Mouse (Mus musculus): ENCODE data around the gene Gm49369. TPM values are rescaled to one million over a fixed set of nuclear protein-coding genes. Genes with fewer than 3 reads are reported as not detected.
"Not testable (repeated sequence)": the region's sequence is repeated elsewhere in the genome, so short reads cannot be mapped to it uniquely, and the experiment has no call there.

The Gm49369 gene
- polyA plus RNA-seq, 2 experiments from 2014 or later = not detected

GRCm38 (mm10) chr7:142323396-142324117 lies 58.9 kb downstream of the Gm49369 start:
- ATAC-seq = no peak

DNA sequence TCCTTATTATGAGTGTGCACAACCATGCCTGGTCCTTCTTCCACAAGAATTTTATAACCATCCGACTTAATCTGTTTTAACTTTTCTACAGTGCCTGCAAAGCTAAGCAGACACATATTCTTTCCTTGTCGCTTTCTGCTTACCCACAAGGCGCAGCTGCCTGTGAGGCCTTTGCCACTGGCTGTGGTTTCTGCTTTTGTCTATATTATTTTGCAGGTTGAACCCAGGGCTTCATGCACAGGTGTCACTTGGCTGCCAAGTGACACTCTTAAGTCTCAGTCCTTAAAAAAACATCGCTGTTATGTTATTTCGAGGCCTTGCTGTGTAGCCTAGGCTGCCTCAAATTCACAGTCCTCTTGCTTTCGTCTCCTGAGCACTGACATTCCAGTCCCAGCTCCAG lies 59.8 kb downstream of the Gm49369 start:
- ATAC-seq = no peak

DNA sequence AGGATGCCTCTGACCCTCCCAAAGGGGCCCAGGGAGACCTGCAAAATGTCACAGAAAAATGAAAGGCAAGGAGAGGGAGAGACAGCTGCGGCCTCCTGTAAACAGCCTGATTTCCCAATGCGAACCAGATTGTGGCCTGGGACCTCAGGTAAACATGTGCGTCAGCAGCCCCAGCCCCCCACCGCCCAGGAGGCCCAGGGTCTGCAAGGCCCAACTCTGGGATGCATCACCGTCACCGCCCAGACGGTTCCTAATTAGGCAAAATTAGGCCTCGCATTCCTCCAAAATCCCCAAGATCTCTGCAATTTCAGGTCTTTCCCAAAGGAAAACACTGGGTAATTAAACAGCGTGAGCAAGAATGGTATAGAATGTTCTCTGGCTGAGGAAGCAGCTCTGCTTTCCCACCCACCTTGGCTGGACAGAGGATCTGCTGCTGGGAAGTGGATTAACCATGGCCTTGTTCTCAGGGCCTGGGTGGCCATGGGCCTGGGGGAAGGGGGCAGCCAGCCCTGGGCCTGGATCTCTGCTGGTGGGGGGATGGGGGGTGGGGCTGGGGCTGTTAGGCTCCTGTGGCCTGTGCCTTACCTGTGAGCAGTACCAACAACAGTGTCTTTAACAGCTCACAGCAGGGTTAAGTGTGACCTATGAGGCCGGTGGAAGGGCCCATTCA lies 60.7 kb downstream of the Gm49369 start:
- ATAC-seq = not testable (repeated sequence)

Other genes starting within 250 kb of the Gm49369 start
- not detected for gene Gm39115, start 246.6 kb downstream of the Gm49369 start, polyA plus RNA-seq (2017; shearing (Covaris generic))
- gene Gm45337, start 238.1 kb downstream of the Gm49369 start, polyA plus RNA-seq (2017; shearing (Covaris generic)) = not detected
- gene Gm29735, start 225.6 kb downstream of the Gm49369 start, polyA plus RNA-seq (2017; shearing (Covaris generic)) = not detected
- gene Gm4553, start 216.9 kb downstream of the Gm49369 start, polyA plus RNA-seq (2017; shearing (Covaris generic)) = not detected
- gene Krtap5-2, start 206.7 kb downstream of the Gm49369 start, polyA plus RNA-seq (2017; shearing (Covaris generic)) = not detected
- not detected for gene Gm10153, start 192.3 kb downstream of the Gm49369 start, polyA plus RNA-seq (2017; shearing (Covaris generic))
- not detected for gene Krtap5-3, start 181.3 kb downstream of the Gm49369 start, polyA plus RNA-seq (2017; shearing (Covaris generic))
- not detected for gene Gm7579, start 170.8 kb downstream of the Gm49369 start, polyA plus RNA-seq (2017; shearing (Covaris generic))
- gene Krtap5-5, start 152.7 kb downstream of the Gm49369 start, polyA plus RNA-seq (2017; shearing (Covaris generic)) = not detected
- gene Gm40460, start 141.6 kb downstream of the Gm49369 start, polyA plus RNA-seq (2017; shearing (Covaris generic)) = not detected
- not detected for gene Gm2431, start 124.3 kb downstream of the Gm49369 start, polyA plus RNA-seq (2017; shearing (Covaris generic))
- not detected for gene Gm4559, start 108.3 kb downstream of the Gm49369 start, polyA plus RNA-seq (2017; shearing (Covaris generic))
- gene Krtap5-1, start 85.5 kb downstream of the Gm49369 start, polyA plus RNA-seq (2017; shearing (Covaris generic)) = not detected
- gene Krtap5-4, start 79.1 kb downstream of the Gm49369 start, polyA plus RNA-seq (2017; shearing (Covaris generic)) = not detected
- gene Ifitm10, start 8.9 kb downstream of the Gm49369 start, polyA plus RNA-seq (2017; shearing (Covaris generic)) = 1 to 10 TPM; 1.9 to 2.5 TPM
- gene Ctsd, start 5.4 kb upstream of the Gm49369 start, polyA plus RNA-seq (2017; shearing (Covaris generic)) = 100 to 1,000 TPM; 287 to 288 TPM
- gene Syt8, start 52.2 kb upstream of the Gm49369 start, polyA plus RNA-seq (2017; shearing (Covaris generic)) = not detected
- not detected for gene Tnni2, start 59.1 kb upstream of the Gm49369 start, polyA plus RNA-seq (2017; shearing (Covaris generic))
- gene Lsp1, start 78.1 kb upstream of the Gm49369 start, polyA plus RNA-seq (2017; shearing (Covaris generic)) = 1,000 to 10,000 TPM; 1,487 to 1,560 TPM
- gene Tnnt3, start 116.2 kb upstream of the Gm49369 start, polyA plus RNA-seq (2017; shearing (Covaris generic)) = 1 to 10 TPM; 2.8 to 3.0 TPM
- gene Mrpl23, start 150.0 kb upstream of the Gm49369 start, polyA plus RNA-seq (2017; shearing (Covaris generic)) = 10 to 100 TPM; 10.2 to 31.9 TPM

Measured in activated CD4-positive, CD25-positive, alpha-beta regulatory T cell, adult 4 months (primary cell).